Mouse (Mus musculus): Measurements from ENCODE around the gene Btg4. TPM values are rescaled to one million over a fixed set of nuclear protein-coding genes. Genes with fewer than 3 reads are reported as not detected.
"Not testable (repeated sequence)": the region's sequence is repeated elsewhere in the genome, so short reads cannot be mapped to it uniquely, and the experiment has no call there.

Gene Btg4
- total RNA-seq, 2 experiments from 2014 or later: not detected

DNA sequence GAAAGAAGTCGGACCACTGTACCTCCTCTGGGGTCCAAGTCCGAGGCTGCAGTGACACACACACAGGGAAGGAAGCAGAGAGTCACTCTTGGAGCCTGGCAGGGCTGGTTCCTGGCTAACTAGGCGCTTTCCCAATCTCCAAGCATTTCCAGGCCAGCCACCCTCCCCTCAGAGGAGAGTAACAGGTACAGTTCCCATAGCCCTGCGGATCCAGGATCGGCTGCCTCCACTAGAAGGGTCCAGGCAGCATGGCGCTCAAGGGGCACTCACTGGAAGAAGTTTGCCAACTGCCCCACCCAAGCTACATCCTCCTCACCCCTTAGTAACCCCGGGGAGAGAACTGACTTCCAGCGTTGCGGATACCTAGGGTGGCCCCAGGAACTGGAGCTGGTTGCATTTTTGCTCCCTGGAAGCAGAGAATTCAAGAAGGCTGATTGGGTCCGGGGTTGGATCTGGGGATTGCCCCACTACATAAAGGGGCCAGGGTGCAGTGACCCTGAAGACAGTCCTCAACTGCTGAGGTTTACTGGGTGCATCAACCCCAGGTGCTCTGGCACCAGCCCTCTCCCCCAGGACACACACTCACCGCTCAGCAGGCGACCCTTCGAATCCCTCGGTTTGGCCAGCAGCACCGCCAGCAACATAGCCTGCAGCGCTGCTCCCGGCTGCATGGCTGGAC is 15.7 kb downstream of the Btg4 start:
- DNase-seq (ENCODE audit: low spot score in 2 of 2): no peak

DNA sequence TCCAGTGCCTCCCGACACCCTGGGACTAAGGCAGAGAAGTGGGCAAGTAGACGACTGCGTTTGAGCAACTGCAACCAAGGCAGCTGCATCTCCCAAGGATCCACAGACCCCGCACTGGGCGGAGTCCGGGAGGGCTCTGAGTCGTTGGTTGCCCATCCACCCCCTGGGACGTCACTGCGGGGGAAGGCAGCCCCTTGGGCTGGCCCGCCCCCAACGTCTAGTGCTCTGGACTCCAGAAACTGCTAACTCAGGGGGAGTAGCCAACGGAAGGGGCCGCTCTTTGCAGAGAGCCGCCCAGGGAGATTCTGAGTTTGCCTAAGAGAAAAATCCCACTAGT is 16.2 kb downstream of the Btg4 start, which contains the start of gene Layn:
TSS of gene Layn (minus strand) at position 116 of the 337 bp plus-strand sequence.
- DNase-seq (ENCODE audit: low spot score in 2 of 2): peak; percentile 55 to 65
- intact Hi-C loops (cut with DNase I): no loop called here

More for the DNA sequence above, 15.7 kb downstream of the Btg4 start:
- intact Hi-C loops (cut with DNase I): no loop called here

GRCm38 (mm10) chr9:51081614-51082013 is 20.9 kb downstream of the Btg4 start:
- intact Hi-C loops (cut with DNase I): no loop called here
- DNase-seq (ENCODE audit: low spot score in 2 of 2): no peak

- DNase-seq (ENCODE audit: low spot score in 2 of 2): no peak
- intact Hi-C loops (cut with DNase I): no loop called here
These were observed 33.0 kb downstream of the Btg4 start for GRCm38 (mm10) chr9:51093697-51094096.

GRCm38 (mm10) chr9:51096306-51096705 is 35.6 kb downstream of the Btg4 start:
- DNase-seq (ENCODE audit: low spot score in 2 of 2): no peak
- intact Hi-C loops (cut with DNase I): no loop called here

DNA sequence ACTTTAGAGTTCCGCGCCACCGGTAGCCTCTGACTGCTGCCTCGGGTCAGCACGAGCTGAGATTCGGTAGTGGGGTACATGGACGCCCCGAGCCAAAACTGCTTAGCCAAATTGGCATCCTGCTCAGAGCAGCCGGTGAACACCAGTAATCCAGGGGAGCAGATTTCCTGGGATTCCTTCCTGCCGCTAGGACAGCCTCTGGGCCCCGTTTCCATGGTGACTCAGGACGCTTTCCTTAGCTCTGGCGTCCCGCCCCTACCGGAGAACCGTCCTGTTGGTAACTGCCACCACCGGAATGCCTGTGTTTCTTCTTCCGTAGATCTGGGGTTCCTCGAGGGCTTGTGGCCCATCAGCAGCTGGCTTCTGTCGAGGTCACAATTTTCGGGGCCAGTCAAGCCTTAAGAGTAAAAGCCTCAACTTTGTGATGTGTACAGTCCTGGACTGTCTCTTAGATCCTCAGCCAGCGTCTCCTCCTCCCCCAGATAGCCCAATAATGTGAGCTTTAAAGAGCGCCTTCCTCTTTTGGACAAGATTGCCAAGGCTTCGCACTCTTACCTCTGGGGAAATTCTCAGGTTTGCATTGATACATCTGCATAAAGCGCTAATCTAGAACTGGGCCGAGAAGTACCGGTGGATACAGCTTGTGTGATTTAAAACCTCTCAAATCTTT is 41.2 kb downstream of the Btg4 start, which contains the start of gene 4833427G06Rik:
TSS of gene 4833427G06Rik (minus strand) at position 323 of the 670 bp plus-strand sequence.
- DNase-seq (ENCODE audit: low spot score in 2 of 2): peak; percentile 37 to 43
- intact Hi-C loops (cut with DNase I): no loop called here

- peak; percentile 18 to 43 for DNase-seq (ENCODE audit: low spot score in 2 of 2)
- intact Hi-C loops (cut with DNase I): no loop called here
These were observed 42.5 kb downstream of the Btg4 start for GRCm38 (mm10) chr9:51102963-51103807.

- peak in 1 of 2 experiments; percentile 8 for DNase-seq (ENCODE audit: low spot score in 2 of 2)
- intact Hi-C loops (cut with DNase I): no loop called here
These were observed 43.3 kb downstream of the Btg4 start for GRCm38 (mm10) chr9:51103808-51104514.

GRCm38 (mm10) chr9:51105751-51106150 is 45.0 kb downstream of the Btg4 start:
- intact Hi-C loops (cut with DNase I): no loop called here
- no peak for DNase-seq (ENCODE audit: low spot score in 2 of 2)

GRCm38 (mm10) chr9:51114767-51115166 is 54.1 kb downstream of the Btg4 start:
- DNase-seq (ENCODE audit: low spot score in 2 of 2): no peak
- intact Hi-C loops (cut with DNase I): no loop called here

GRCm38 (mm10) chr9:51136985-51137384 is 76.3 kb downstream of the Btg4 start:
- intact Hi-C loops (cut with DNase I): no loop called here
- peak in 1 of 2 experiments; percentile 46 for DNase-seq (ENCODE audit: low spot score in 2 of 2)

- intact Hi-C loops (cut with DNase I): no loop called here
- no peak for DNase-seq (ENCODE audit: low spot score in 2 of 2)
These were observed 76.7 kb downstream of the Btg4 start for GRCm38 (mm10) chr9:51137432-51137831.

- no peak for DNase-seq (ENCODE audit: low spot score in 2 of 2)
- intact Hi-C loops (cut with DNase I): no loop called here
These were observed 77.1 kb downstream of the Btg4 start for GRCm38 (mm10) chr9:51137836-51138235.

GRCm38 (mm10) chr9:51138301-51138700 is 77.6 kb downstream of the Btg4 start:
- intact Hi-C loops (cut with DNase I): no loop called here
- DNase-seq (ENCODE audit: low spot score in 2 of 2): no peak

DNA sequence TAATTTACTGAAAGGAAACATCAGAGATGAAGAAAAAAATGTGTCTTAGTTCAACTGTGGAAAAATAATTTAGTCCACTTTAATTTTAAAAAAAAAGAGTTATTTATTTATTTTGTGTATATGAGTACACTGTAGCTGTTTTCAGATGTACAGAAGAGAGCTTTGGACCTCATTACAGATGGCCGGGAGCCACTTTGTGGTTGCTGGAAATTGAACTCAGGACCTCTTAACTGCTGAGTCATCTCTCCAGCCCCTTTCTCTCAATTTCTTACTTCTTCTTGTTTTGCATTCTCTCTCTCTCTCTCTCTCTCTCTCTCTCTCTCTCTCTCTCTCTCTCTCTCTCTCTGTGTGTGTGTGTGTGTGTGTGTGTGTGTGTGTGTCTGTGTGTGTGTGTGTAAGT is 78.7 kb downstream of the Btg4 start:
- intact Hi-C loops (cut with DNase I); DNase-seq (ENCODE audit: low spot score in 2 of 2): not testable (repeated sequence)

GRCm38 (mm10) chr9:51140711-51141110 is 80.0 kb downstream of the Btg4 start:
- DNase-seq (ENCODE audit: low spot score in 2 of 2): no peak
- intact Hi-C loops (cut with DNase I): loop anchor here (10.0 kb wide), 1 partner anchor 336 kb away; no protein-coding TSS in a partner anchor

GRCm38 (mm10) chr9:51143437-51143836 is 82.7 kb downstream of the Btg4 start:
- intact Hi-C loops (cut with DNase I): loop anchor here (10.0 kb wide), 1 partner anchor 339 kb away; no protein-coding TSS in a partner anchor
- no peak for DNase-seq (ENCODE audit: low spot score in 2 of 2)

GRCm38 (mm10) chr9:51144218-51144617 is 83.5 kb downstream of the Btg4 start:
- intact Hi-C loops (cut with DNase I): loop anchor here (10.0 kb wide), 1 partner anchor 339 kb away; no protein-coding TSS in a partner anchor
- no peak for DNase-seq (ENCODE audit: low spot score in 2 of 2)

- intact Hi-C loops (cut with DNase I): loop anchor here (10.0 kb wide), 1 partner anchor 342 kb away; no protein-coding TSS in a partner anchor
- DNase-seq (ENCODE audit: low spot score in 2 of 2): peak in 1 of 2 experiments; percentile 27
These were observed 85.8 kb downstream of the Btg4 start for GRCm38 (mm10) chr9:51146496-51146895.
